Mouse (Mus musculus): ENCODE data around the gene H2afv. TPM values are rescaled to one million over a fixed set of nuclear protein-coding genes. Genes with fewer than 3 reads are reported as not detected.
A peak's percentile ranks its signal among the peaks of the same experiment; 100 is the strongest.

Gene H2afv
- total RNA-seq (2021), result 84.2 and 99.3 TPM in 2 replicates
- long read RNA-seq, experiment 1, transcript H2afv-201 (4 exons, 519 nt), result minor isoform, 7 of 186 reads
- long read RNA-seq, experiment 1, transcript H2afv-202 (5 exons, 1,633 nt), result major isoform, 171 of 186 reads
- long read RNA-seq, experiment 1, partial matches to known transcripts, result 0 of 186 reads
- long read RNA-seq, experiment 1, other reads (novel, unspliced or antisense), result 8 of 186 reads
- long read RNA-seq, experiment 2, transcript H2afv-201 (4 exons, 519 nt), result minor isoform, 5 of 136 reads
- long read RNA-seq, experiment 2, transcript H2afv-202 (5 exons, 1,633 nt), result major isoform, 125 of 136 reads
- long read RNA-seq, experiment 2, partial matches to known transcripts, result 3 of 136 reads
- long read RNA-seq, experiment 2, other reads (novel, unspliced or antisense), result 3 of 136 reads

GRCm38 (mm10) chr11:6444077-6444853, at the start of gene H2afv:
TSS of gene H2afv (minus strand) at chr11:6444443.
- peak; percentile 99 for DNase-seq

- peak; percentile 79 for DNase-seq
Measured at GRCm38 (mm10) chr11:6489691-6490503, 45.7 kb upstream of the H2afv start.

GRCm38 (mm10) chr11:6489257-6489656, 45.0 kb upstream of the H2afv start:
- DNase-seq, result peak; percentile 29

- no peak for DNase-seq
Measured at GRCm38 (mm10) chr11:6488041-6488684, 43.9 kb upstream of the H2afv start.

- DNase-seq, result peak; percentile 3
Measured at GRCm38 (mm10) chr11:6487496-6487895, 43.3 kb upstream of the H2afv start.

- no peak for DNase-seq
Measured at GRCm38 (mm10) chr11:6486916-6487315, 42.7 kb upstream of the H2afv start.

GRCm38 (mm10) chr11:6484244-6484959, 40.2 kb upstream of the H2afv start:
- DNase-seq, result no peak

GRCm38 (mm10) chr11:6483103-6483502, 38.9 kb upstream of the H2afv start:
- no peak for DNase-seq

GRCm38 (mm10) chr11:6481669-6482185, 37.5 kb upstream of the H2afv start:
- DNase-seq, result no peak

GRCm38 (mm10) chr11:6480681-6481405, 36.6 kb upstream of the H2afv start:
- no peak for DNase-seq

- no peak for DNase-seq
Measured at GRCm38 (mm10) chr11:6480191-6480590, 35.9 kb upstream of the H2afv start.

GRCm38 (mm10) chr11:6479231-6479630, 35.0 kb upstream of the H2afv start:
- no peak for DNase-seq

- DNase-seq, result no peak
Measured at GRCm38 (mm10) chr11:6477350-6477749, 33.1 kb upstream of the H2afv start.

GRCm38 (mm10) chr11:6476876-6477275, 32.6 kb upstream of the H2afv start:
- DNase-seq, result no peak

GRCm38 (mm10) chr11:6475867-6476484, 31.7 kb upstream of the H2afv start, which contains the start of gene Purb:
TSS of gene Purb (minus strand) at chr11:6475917.
- peak; percentile 95 for DNase-seq

- DNase-seq, result peak; percentile 78
Measured at GRCm38 (mm10) chr11:6474874-6475731, 30.9 kb upstream of the H2afv start.

- DNase-seq, result no peak
Measured at GRCm38 (mm10) chr11:6474381-6474780, 30.1 kb upstream of the H2afv start.

GRCm38 (mm10) chr11:6472076-6472475, 27.8 kb upstream of the H2afv start:
- DNase-seq, result no peak

GRCm38 (mm10) chr11:6471493-6471892, 27.2 kb upstream of the H2afv start:
- no peak for DNase-seq

All from adrenal gland, postnatal 14 days (tissue).